Comparison of ENCODE assay signal across 26 mouse cellular contexts in genomic region chr2:60847984-60848383, GRCm38 (mm10).
"Had no signal": no experiment of that assay in that cellular context is flagged by ENCODE, and none has a peak within 500 bp of the region (broad histone marks: within the 10 kb centered on the region; RNA-seq: fewer than 3 reads in every experiment).

No protein-coding gene starts in this region.

- H3K9me3 ChIP-seq: embryonic facial prominence, embryonic 10.5 days; embryonic facial prominence, embryonic 12.5 days; embryonic facial prominence, embryonic 13.5 days; embryonic facial prominence, embryonic 15.5 days; forebrain, embryonic 10.5 days; forebrain, embryonic 12.5 days; forebrain, embryonic 13.5 days; forebrain, embryonic 15.5 days; heart, embryonic 10.5 days had no signal

- H3K27me3 ChIP-seq: embryonic facial prominence, embryonic 12.5 days; embryonic facial prominence, embryonic 13.5 days; embryonic facial prominence, embryonic 15.5 days; forebrain, embryonic 12.5 days; forebrain, embryonic 15.5 days had no signal

- H3K9ac ChIP-seq: embryonic facial prominence, embryonic 12.5 days; embryonic facial prominence, embryonic 13.5 days; embryonic facial prominence, embryonic 15.5 days; forebrain, embryonic 12.5 days; forebrain, embryonic 13.5 days; forebrain, embryonic 15.5 days; forebrain, postnatal 0 days had no signal

- H3K4me1 ChIP-seq: forebrain, embryonic 13.5 days; forebrain, embryonic 15.5 days had no signal

- H3K27ac ChIP-seq: embryonic facial prominence, embryonic 10.5 days; embryonic facial prominence, embryonic 12.5 days; embryonic facial prominence, embryonic 13.5 days; embryonic facial prominence, embryonic 15.5 days; forebrain, embryonic 10.5 days; forebrain, embryonic 12.5 days; forebrain, embryonic 13.5 days; forebrain, embryonic 15.5 days; gastrocnemius, adult 2 months; heart, adult 2 months; heart, embryonic 10.5 days had no signal

- DNase-seq: cerebellum, adult 9-10 months; cerebellum, adult 9-11 months; cerebellum, postnatal 10 days; cerebellum, postnatal 14 days; cerebellum, postnatal 25 days; cerebellum, postnatal 36 days; embryo, embryonic 11 days; forebrain, postnatal 0 days; gastrocnemius, adult 2 months; gastrocnemius, postnatal 10 days; gastrocnemius, postnatal 14 days; gastrocnemius, postnatal 25 days; gastrocnemius, postnatal 36 days; heart, adult 2 months had no signal

- H3K4me3 ChIP-seq: embryonic facial prominence, embryonic 10.5 days; embryonic facial prominence, embryonic 12.5 days; embryonic facial prominence, embryonic 13.5 days; embryonic facial prominence, embryonic 15.5 days; erythroblast, embryonic 14.5 days; forebrain, embryonic 10.5 days; forebrain, embryonic 12.5 days; forebrain, embryonic 13.5 days; forebrain, embryonic 15.5 days; gastrocnemius, adult 2 months; heart, adult 2 months; heart, embryonic 10.5 days had no signal

- ATAC-seq: forebrain, embryonic 13.5 days; forebrain, embryonic 14.5 days; forebrain, embryonic 15.5 days; forebrain, embryonic 16.5 days; forebrain, postnatal 0 days had no signal

- H3K36me3 ChIP-seq: forebrain, embryonic 10.5 days; forebrain, embryonic 12.5 days; forebrain, embryonic 15.5 days; heart, embryonic 10.5 days had no signal
